Mouse (Mus musculus) olfactory bulb, adult 2 months (tissue): ENCODE data around the gene Tmem52. TPM values are rescaled to one million over a fixed set of nuclear protein-coding genes. Genes with fewer than 3 reads are reported as not detected.
"Not testable (repeated sequence)": the region's sequence is repeated elsewhere in the genome, so short reads cannot be mapped to it uniquely, and the experiment has no call there.

Experiments
- H3K27ac ChIP-seq: fragments of 200-500 bp; 2 replicates; pipeline ENCODE4 v1.5.1; 2012; ENCODE audit warnings: low read depth, low read length; ENCODE audit not compliant: insufficient read depth
- H3K4me1 ChIP-seq: fragments of 200-500 bp; 2 replicates; pipeline ENCODE4 v1.6.1; 2012; ENCODE audit warnings: low read length; ENCODE audit not compliant: control insufficient read depth, insufficient read depth
- H3K4me3 ChIP-seq: fragments of 200-500 bp; 2 replicates; pipeline ENCODE4 v1.5.1; 2012; ENCODE audit warnings: mild to moderate bottlenecking, low read depth, low read length, moderate library complexity; ENCODE audit not compliant: insufficient read depth
- CTCF ChIP-seq: fragments of 200-500 bp; IDR thresholded peaks from 2 replicates; pipeline ENCODE4 v1.5.1; 2012; ENCODE audit warnings: low read depth, mild to moderate bottlenecking, low read length, moderate library complexity; ENCODE audit not compliant: insufficient read depth
- POLR2A ChIP-seq: fragments of 200-500 bp; IDR thresholded peaks from 2 replicates; pipeline ENCODE4 v1.6.1; 2012; ENCODE audit warnings: mild to moderate bottlenecking, low read depth, low read length, moderate library complexity; ENCODE audit not compliant: insufficient read depth
- WGBS: fragments of 180-500 bp; shearing (Covaris S2); methylation state at CpG from one replicate; pipeline ENCODE4 v1.1.7; 2018; 5-methylcytosine and 5-hydroxymethylcytosine counted together
- polyA plus RNA-seq: library from polyadenylated mRNA; stranded (reverse); fragments of >200 nt; gene quantifications from 2 replicates; pipeline ENCODE4 v1.2.4, GENCODE M21; 2012; ENCODE audit warnings: low replicate concordance; ENCODE audit not compliant: missing spikeins, insufficient read depth, insufficient read length

Tmem52 gene
- polyA plus RNA-seq, result not detected in 2 replicates

DNA sequence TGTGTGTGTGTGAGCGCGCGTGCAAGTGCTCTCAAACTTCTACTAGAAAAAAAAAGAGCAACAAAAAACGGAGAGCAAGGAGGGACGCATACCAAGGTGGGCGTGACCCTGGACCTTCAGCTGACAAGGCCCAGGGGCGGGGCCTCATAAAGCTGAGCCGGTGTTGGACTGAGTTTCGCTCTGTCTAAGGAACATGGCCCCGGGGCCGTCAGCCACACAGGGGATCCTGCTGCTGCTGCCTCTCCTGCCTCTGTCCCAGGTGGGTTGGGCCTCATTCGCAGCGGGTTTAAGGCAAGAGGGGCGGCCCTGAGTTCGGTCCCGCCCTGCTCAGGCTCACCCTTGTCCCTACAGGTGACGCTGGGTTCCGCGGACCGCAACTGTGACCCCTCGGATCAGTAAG lies at the start of gene Tmem52:
TSS of gene Tmem52 (plus strand) at position 163 of the 400 bp plus-strand sequence.
- Histone ChIP-seq H3K4me3 (no peak within 1 kb of the TSS), H3K4me1 (peaks cover 8% of the 10 kb centered on the region), H3K27ac (no peak within 1 kb of the TSS)
- TF ChIP-seq POLR2A, result no peak
- TF ChIP-seq CTCF, result no peak
- WGBS, result 15% methylated on average over 21 of the region's 21 CpGs

DNA sequence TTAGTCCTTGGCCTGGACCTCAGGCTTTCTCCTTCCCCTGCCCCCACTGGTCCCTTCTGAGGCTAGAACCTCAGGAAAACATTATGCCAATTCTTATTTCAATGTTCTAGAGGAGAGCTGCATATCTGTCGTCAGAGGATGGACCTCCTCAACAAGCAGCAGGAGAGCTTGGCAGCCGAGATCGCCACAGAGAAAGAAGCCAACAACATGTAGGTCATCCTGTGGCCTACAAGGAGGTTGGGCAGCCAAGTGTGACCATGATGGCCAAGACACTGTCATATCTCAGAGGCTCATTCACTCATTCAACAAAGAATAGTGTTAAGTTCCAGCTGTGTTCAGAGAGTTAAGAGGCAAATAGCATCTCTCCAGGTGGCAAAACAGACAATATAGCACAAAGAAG lies 48.8 kb upstream of the Tmem52 start:
- peaks cover 5% of the 10 kb centered on the region for H3K4me1 ChIP-seq
- no peak overlapping the region for H3K27ac ChIP-seq
- no peak overlapping the region for H3K4me3 ChIP-seq
- WGBS, result 75% methylated on average over 3 of the region's 3 CpGs
- no peak for TF ChIP-seq CTCF
- TF ChIP-seq POLR2A, result no peak

DNA sequence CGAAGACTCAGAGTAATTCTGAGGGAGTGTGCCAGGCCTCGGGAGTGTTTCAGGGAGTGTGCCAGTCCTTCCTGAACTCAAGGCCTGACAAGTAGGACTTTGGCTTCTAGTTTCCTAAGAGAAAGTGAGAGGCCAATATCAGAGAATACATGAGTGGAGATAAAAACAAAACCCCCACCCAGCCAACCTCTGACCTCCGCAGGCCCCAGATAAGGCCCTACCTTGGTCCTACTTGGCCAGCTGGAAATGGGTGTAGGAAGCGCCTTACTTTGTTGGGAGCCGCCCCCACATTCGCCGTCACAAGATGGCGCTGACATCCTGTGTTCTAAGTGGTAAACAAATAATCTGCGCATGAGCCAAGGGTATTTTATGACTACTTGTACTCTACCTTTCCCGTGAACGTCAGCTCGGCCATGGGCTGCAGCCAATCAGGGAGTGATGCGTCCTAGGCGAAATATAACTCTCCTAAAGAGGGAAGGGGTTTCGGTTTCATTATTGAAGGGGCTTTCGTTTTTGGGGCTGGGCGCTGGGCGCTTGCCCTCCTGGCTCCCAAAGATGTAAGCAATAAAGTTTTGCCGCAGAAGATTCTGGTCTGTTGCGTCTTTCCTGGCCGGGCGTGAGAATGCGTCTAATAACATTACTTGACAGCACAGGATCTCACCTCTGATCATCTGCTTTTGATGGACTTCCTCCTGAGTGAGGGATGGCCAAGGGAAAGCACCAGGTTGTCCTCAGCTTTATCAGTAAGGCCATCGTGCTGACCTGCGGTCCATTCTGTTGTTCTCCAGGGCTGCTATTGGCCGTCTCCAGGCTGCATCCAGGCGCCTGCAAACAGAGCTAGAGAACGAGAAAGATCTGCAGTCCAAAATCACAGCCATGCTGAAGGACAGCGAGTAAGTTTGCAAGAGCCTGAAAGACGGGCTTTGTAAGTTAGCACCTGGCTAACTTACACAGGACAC lies 47.2 kb upstream of the Tmem52 start:
- H3K4me1 ChIP-seq, H3K4me3 ChIP-seq, H3K27ac ChIP-seq: not testable (repeated sequence)
- WGBS, result 87% methylated on average over 23 of the region's 30 CpGs

DNA sequence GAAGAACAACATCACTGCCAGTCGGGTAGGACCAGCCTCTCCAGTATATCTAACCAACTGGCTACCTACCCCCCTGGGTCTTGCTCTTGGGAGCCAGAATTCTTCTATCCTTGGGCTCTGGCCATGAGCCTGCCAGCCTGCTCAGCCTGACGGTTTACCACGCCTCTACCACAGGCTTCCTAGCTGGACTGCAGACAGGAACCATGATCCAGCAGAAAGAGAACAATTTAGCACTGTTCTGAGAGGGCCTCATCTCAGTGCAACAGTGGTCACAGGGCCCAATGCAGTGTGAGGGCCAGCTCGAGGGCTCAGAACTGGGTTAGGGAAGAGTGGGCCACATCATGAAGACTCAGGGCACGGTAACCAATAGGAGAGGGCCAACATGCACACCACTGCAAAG lies 44.9 kb upstream of the Tmem52 start:
- TF ChIP-seq CTCF (no peak), POLR2A (no peak)
- WGBS, result 77% methylated on average over 5 of the region's 5 CpGs
- H3K4me1 ChIP-seq, result peaks cover 5% of the 10 kb centered on the region
- no peak overlapping the region for H3K4me3 ChIP-seq
- peak overlapping the region; percentile 24; the same call in 1 of the 2 replicates for H3K27ac ChIP-seq

DNA sequence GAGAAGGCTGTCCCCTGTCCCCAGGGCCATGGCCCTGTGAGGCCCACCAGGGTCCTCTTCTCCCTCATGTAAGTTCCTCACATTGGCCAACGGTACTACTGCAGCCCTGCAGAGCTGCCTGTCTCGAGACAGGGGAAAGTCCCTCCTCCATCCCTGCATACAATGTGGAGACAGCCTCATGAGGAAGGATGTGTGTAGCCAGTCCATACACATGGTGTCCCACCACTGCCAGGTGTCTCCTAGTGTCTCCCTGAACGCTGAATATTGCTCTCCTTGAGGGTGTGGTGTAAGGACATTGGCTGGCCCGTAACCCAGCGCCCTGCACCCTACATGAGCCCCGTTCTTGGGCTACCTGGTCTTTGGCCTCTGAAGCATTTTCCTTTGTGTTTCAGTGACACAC lies 42.6 kb upstream of the Tmem52 start:
- Histone ChIP-seq H3K4me1 (peaks cover 5% of the 10 kb centered on the region), H3K27ac (no peak overlapping the region), H3K4me3 (no peak overlapping the region)
- TF ChIP-seq CTCF (no peak), POLR2A (no peak)
- WGBS, result 89% methylated on average over 6 of the region's 6 CpGs

DNA sequence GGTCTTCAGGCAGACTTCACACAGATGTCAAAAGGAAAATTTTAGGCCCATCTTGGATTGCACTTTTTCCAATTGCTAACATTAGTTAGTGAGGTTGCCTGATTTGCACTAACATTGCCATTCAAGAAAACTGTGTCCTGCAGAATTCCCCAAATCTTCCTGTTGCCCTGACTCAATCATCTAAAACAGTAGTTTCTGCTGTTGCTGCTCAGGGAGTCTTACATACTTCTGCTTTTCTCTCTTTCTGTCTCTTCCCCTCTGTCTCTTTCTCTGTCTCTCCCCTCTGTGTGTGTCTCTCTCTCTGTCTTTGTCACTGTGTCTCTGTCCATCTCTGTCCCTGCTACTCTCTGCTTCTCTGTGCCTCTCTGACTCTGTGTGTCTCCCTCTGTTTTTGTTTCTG lies 40.5 kb upstream of the Tmem52 start:
- H3K4me1 ChIP-seq, result peaks cover 5% of the 10 kb centered on the region
- no peak overlapping the region for H3K4me3 ChIP-seq
- TF ChIP-seq POLR2A (no peak), CTCF (no peak)
- no peak overlapping the region for H3K27ac ChIP-seq

DNA sequence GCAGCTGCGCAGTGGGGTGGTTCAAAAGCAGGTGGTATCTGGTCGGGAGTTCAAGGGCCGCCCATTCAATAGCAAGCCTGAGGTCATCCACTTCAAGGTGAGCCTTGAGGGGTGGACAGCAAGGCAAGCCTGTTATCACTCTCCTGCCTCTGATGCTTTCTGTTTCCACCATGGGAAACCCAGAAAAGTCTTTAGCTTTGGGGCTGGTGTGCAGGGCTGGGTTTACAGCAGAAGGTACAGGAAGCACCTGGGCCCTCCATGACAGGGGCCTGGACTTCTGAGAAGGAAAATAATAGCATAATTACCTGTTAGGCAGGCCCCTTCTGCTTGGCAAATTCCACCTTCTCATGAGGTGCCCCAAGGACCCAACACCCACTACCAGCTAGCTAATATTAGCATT lies 39.7 kb upstream of the Tmem52 start:
- no peak overlapping the region for H3K27ac ChIP-seq
- H3K4me3 ChIP-seq, result no peak overlapping the region
- H3K4me1 ChIP-seq, result no peaks in the 10 kb centered on the region
- no peak for TF ChIP-seq CTCF
- TF ChIP-seq POLR2A, result no peak
- WGBS, result 88% methylated on average over 3 of the region's 3 CpGs

DNA sequence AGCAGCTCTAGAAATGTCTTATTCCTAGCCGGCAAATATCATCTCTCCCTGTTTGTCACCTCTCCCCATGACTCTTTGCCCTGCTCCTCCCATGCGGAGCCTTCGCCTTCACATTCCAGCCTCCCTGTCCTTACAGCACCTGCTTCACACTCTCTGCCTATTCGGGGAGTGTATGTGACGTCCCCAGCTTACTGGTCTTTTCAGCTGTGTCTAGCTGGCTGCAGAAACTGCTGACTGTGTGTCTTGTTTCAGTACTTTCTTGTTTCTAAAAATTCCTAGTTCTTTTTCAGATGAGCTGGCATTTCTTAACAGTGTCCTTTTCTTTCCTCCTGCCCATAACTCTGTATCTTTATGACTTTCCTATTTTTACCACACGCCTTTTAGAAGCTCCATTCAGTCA lies 36.6 kb upstream of the Tmem52 start:
- Histone ChIP-seq H3K4me1 (no peaks in the 10 kb centered on the region), H3K4me3 (no peak overlapping the region), H3K27ac (no peak overlapping the region)
- WGBS, result 85% methylated on average over 6 of the region's 6 CpGs
- TF ChIP-seq POLR2A, result no peak
- TF ChIP-seq CTCF, result no peak

DNA sequence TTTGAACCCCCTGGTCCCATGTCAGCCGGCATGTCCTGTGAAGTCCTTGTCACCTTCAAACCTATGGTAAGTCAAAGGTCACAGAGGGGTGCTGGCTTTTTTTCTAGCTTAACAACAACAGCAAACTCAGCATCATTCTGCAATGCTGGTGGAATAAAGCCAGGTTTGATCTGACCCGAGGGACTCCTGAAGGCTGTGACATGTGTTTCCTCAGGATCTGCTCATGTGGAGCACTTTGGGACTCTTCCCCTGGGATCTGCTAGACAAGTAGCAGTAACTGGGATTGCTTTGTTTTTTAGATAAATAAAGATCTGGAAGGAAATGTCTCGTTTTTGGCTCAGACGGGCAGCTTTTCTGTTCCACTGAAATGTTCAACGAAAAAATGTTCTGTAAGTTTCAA lies 34.9 kb upstream of the Tmem52 start:
- no peak overlapping the region for H3K4me3 ChIP-seq
- no peak for TF ChIP-seq POLR2A
- no peak for TF ChIP-seq CTCF
- no peak overlapping the region for H3K27ac ChIP-seq
- WGBS, result 81% methylated on average over 5 of the region's 5 CpGs
- H3K4me1 ChIP-seq, result no peaks in the 10 kb centered on the region

DNA sequence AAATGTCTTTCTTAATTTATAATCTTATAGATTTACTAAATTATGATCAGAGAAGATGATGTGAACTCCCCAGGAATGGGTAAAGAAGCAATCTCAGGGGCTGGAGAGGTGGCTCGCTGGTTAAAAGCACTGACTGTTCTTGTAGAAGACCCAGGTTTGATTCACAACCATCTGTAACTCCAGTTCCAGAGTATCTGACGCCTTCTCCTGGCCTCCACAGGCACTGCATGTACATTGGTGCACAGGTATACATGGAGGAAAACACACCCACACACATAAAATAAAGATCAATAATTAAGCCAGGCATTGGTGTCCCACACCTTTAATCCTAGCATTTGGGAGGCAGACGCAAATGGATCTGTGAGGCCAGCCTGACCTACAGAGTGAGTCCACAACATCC lies 26.1 kb upstream of the Tmem52 start:
- TF ChIP-seq POLR2A (no peak), CTCF (no peak)
- no peak overlapping the region for H3K27ac ChIP-seq
- WGBS, result 78% methylated on average over 3 of the region's 3 CpGs

DNA sequence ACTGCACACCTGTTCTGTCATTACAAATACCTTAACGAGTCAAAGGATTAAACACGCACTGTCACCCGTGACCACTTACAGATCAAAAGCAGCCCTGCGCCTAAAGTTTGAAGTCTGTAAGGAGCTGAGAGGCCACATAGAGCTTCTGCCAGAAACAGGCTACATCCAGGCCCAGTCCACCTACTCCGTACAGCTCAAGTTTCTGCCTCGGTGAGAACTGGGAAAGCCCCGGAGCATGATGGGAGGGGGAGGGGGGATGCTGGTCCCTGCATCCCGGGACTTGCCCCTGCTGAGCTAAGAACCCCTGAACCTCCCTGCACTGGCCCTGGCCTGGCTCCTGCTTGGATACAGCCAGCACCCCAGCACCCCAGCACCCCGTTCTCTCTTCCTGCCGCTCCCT lies 17.3 kb upstream of the Tmem52 start:
- WGBS, result 38% methylated on average over 10 of the region's 10 CpGs
- Histone ChIP-seq H3K4me1 (no peaks in the 10 kb centered on the region), H3K27ac (no peak overlapping the region), H3K4me3 (no peak overlapping the region)
- TF ChIP-seq CTCF (no peak), POLR2A (no peak)

More for the DNA sequence above, 26.1 kb upstream of the Tmem52 start:
- Histone ChIP-seq H3K4me3 (no peak overlapping the region), H3K4me1 (no peaks in the 10 kb centered on the region)
